Mouse (Mus musculus): Measurements from ENCODE around the gene C2cd2l. TPM values are rescaled to one million over a fixed set of nuclear protein-coding genes. Genes with fewer than 3 reads are reported as not detected.

Gene C2cd2l
- polyA plus RNA-seq, 1 experiment, result 164 TPM

GRCm38 (mm10) chr9:44283183-44283582, 36.9 kb downstream of the C2cd2l start:
- H3K4me3 ChIP-seq (ENCODE audit: insufficient read depth, low read depth, low read length), result no peak overlapping the region
- 69% methylated on average over 5 of the region's 5 CpGs for WGBS
- DNase-seq, result no peak

GRCm38 (mm10) chr9:44269973-44270372, 50.1 kb downstream of the C2cd2l start:
- no peaks in the 10 kb centered on the region for H3K27me3 ChIP-seq (replicated peaks; ENCODE audit: control insufficient read depth, insufficient read depth, low read length)
- no peak for DNase-seq
- no peak for TF ChIP-seq POLR2A (IDR thresholded peaks at IDR 0.05; ENCODE audit: low read depth, low read length)
- no peak for TF ChIP-seq CTCF (conservative IDR thresholded peaks at IDR 0.05; ENCODE audit: insufficient read depth, insufficient read length, low read depth, low read length)
- WGBS, result 90% methylated on average over 4 of the region's 4 CpGs
- no peak overlapping the region for H3K4me3 ChIP-seq (ENCODE audit: insufficient read depth, low read depth, low read length)
- H3K27ac ChIP-seq (ENCODE audit: insufficient read depth, low read depth, low read length), result no peak overlapping the region
- H3K4me1 ChIP-seq (ENCODE audit: control insufficient read depth, insufficient read depth, low read length), result peaks cover 8% of the 10 kb centered on the region; the same call in 1 of the 2 replicates
- H3K36me3 ChIP-seq (ENCODE audit: control insufficient read depth, insufficient read depth, low read length), result no peaks in the 10 kb centered on the region

More at GRCm38 (mm10) chr9:44283183-44283582, 36.9 kb downstream of the C2cd2l start:
- Histone ChIP-seq H3K4me1 (ENCODE audit: control insufficient read depth, insufficient read depth, low read length) (no peaks in the 10 kb centered on the region), H3K27me3 (replicated peaks; ENCODE audit: control insufficient read depth, insufficient read depth, low read length) (no peaks in the 10 kb centered on the region), H3K36me3 (ENCODE audit: control insufficient read depth, insufficient read depth, low read length) (no peaks in the 10 kb centered on the region), H3K27ac (ENCODE audit: insufficient read depth, low read depth, low read length) (no peak overlapping the region)
- TF ChIP-seq POLR2A (IDR thresholded peaks at IDR 0.05; ENCODE audit: low read depth, low read length) (no peak), CTCF (conservative IDR thresholded peaks at IDR 0.05; ENCODE audit: insufficient read depth, insufficient read length, low read depth, low read length) (no peak)

- H3K27ac ChIP-seq (ENCODE audit: insufficient read depth, low read depth, low read length), result no peak overlapping the region
- DNase-seq, result peak; percentile 50
- TF ChIP-seq POLR2A (IDR thresholded peaks at IDR 0.05; ENCODE audit: low read depth, low read length) (no peak), CTCF (conservative IDR thresholded peaks at IDR 0.05; ENCODE audit: insufficient read depth, insufficient read length, low read depth, low read length) (peak; percentile 44)
- WGBS, result 86% methylated on average over 3 of the region's 3 CpGs
- no peaks in the 10 kb centered on the region for H3K36me3 ChIP-seq (ENCODE audit: control insufficient read depth, insufficient read depth, low read length)
- no peaks in the 10 kb centered on the region for H3K27me3 ChIP-seq (replicated peaks; ENCODE audit: control insufficient read depth, insufficient read depth, low read length)
- H3K4me3 ChIP-seq (ENCODE audit: insufficient read depth, low read depth, low read length), result no peak overlapping the region
- peaks cover 8% of the 10 kb centered on the region; the same call in 1 of the 2 replicates for H3K4me1 ChIP-seq (ENCODE audit: control insufficient read depth, insufficient read depth, low read length)
Measured at GRCm38 (mm10) chr9:44269077-44269476, 51.0 kb downstream of the C2cd2l start.

GRCm38 (mm10) chr9:44268432-44268831, 51.7 kb downstream of the C2cd2l start, which contains the start of gene Nlrx1:
Gene Nlrx1 (minus strand): TSS chr9:44268599.
- Histone ChIP-seq H3K36me3 (ENCODE audit: control insufficient read depth, insufficient read depth, low read length) (no peaks in the 10 kb centered on the region), H3K27me3 (replicated peaks; ENCODE audit: control insufficient read depth, insufficient read depth, low read length) (no peaks in the 10 kb centered on the region), H3K27ac (ENCODE audit: insufficient read depth, low read depth, low read length) (peak within 1 kb of the TSS; percentile 72), H3K4me3 (ENCODE audit: insufficient read depth, low read depth, low read length) (peak within 1 kb of the TSS; percentile 66), H3K4me1 (ENCODE audit: control insufficient read depth, insufficient read depth, low read length) (peaks cover 8% of the 10 kb centered on the region; the same call in 1 of the 2 replicates)
- WGBS, result 55% methylated on average over 6 of the region's 6 CpGs
- no peak for TF ChIP-seq POLR2A (IDR thresholded peaks at IDR 0.05; ENCODE audit: low read depth, low read length)
- TF ChIP-seq CTCF (conservative IDR thresholded peaks at IDR 0.05; ENCODE audit: insufficient read depth, insufficient read length, low read depth, low read length), result no peak
- DNase-seq, result peak; percentile 27

- H3K27me3 ChIP-seq (replicated peaks; ENCODE audit: control insufficient read depth, insufficient read depth, low read length), result no peaks in the 10 kb centered on the region
- H3K36me3 ChIP-seq (ENCODE audit: control insufficient read depth, insufficient read depth, low read length), result no peaks in the 10 kb centered on the region
- DNase-seq, result peak; percentile 96
- peak overlapping the region; percentile 66 for H3K4me3 ChIP-seq (ENCODE audit: insufficient read depth, low read depth, low read length)
- H3K4me1 ChIP-seq (ENCODE audit: control insufficient read depth, insufficient read depth, low read length), result peaks cover 8% of the 10 kb centered on the region; the same call in 1 of the 2 replicates
- TF ChIP-seq CTCF (conservative IDR thresholded peaks at IDR 0.05; ENCODE audit: insufficient read depth, insufficient read length, low read depth, low read length) (peak; percentile 69), POLR2A (IDR thresholded peaks at IDR 0.05; ENCODE audit: low read depth, low read length) (no peak)
- 4% methylated on average over 28 of the region's 28 CpGs for WGBS
- peak overlapping the region; percentile 72 for H3K27ac ChIP-seq (ENCODE audit: insufficient read depth, low read depth, low read length)
Measured at GRCm38 (mm10) chr9:44268027-44268360, 52.1 kb downstream of the C2cd2l start.

GRCm38 (mm10) chr9:44267319-44268026, 52.6 kb downstream of the C2cd2l start:
- no peaks in the 10 kb centered on the region for H3K36me3 ChIP-seq (ENCODE audit: control insufficient read depth, insufficient read depth, low read length)
- peak; percentile 45 for DNase-seq
- H3K27me3 ChIP-seq (replicated peaks; ENCODE audit: control insufficient read depth, insufficient read depth, low read length), result no peaks in the 10 kb centered on the region
- peak overlapping the region; percentile 66 for H3K4me3 ChIP-seq (ENCODE audit: insufficient read depth, low read depth, low read length)
- peak overlapping the region; percentile 72 for H3K27ac ChIP-seq (ENCODE audit: insufficient read depth, low read depth, low read length)
- 7% methylated on average over 23 of the region's 23 CpGs for WGBS
- TF ChIP-seq CTCF (conservative IDR thresholded peaks at IDR 0.05; ENCODE audit: insufficient read depth, insufficient read length, low read depth, low read length), result peak; percentile 36
- TF ChIP-seq POLR2A (IDR thresholded peaks at IDR 0.05; ENCODE audit: low read depth, low read length), result peak; percentile 40
- H3K4me1 ChIP-seq (ENCODE audit: control insufficient read depth, insufficient read depth, low read length), result peaks cover 8% of the 10 kb centered on the region; the same call in 1 of the 2 replicates

- no peak for TF ChIP-seq CTCF (conservative IDR thresholded peaks at IDR 0.05; ENCODE audit: insufficient read depth, insufficient read length, low read depth, low read length)
- no peak for TF ChIP-seq POLR2A (IDR thresholded peaks at IDR 0.05; ENCODE audit: low read depth, low read length)
- no peaks in the 10 kb centered on the region for H3K27me3 ChIP-seq (replicated peaks; ENCODE audit: control insufficient read depth, insufficient read depth, low read length)
- DNase-seq, result no peak
- WGBS, result 71% methylated on average over 8 of the region's 8 CpGs
- H3K27ac ChIP-seq (ENCODE audit: insufficient read depth, low read depth, low read length), result no peak overlapping the region
- no peak overlapping the region for H3K4me3 ChIP-seq (ENCODE audit: insufficient read depth, low read depth, low read length)
- H3K36me3 ChIP-seq (ENCODE audit: control insufficient read depth, insufficient read depth, low read length), result no peaks in the 10 kb centered on the region
- peaks cover 8% of the 10 kb centered on the region; the same call in 1 of the 2 replicates for H3K4me1 ChIP-seq (ENCODE audit: control insufficient read depth, insufficient read depth, low read length)
Measured at GRCm38 (mm10) chr9:44266478-44267226, 53.4 kb downstream of the C2cd2l start.

Measured in kidney, adult 2 months (tissue).